Comparison of ENCODE assay signal across 9 mouse cellular contexts in the genomic region with DNA sequence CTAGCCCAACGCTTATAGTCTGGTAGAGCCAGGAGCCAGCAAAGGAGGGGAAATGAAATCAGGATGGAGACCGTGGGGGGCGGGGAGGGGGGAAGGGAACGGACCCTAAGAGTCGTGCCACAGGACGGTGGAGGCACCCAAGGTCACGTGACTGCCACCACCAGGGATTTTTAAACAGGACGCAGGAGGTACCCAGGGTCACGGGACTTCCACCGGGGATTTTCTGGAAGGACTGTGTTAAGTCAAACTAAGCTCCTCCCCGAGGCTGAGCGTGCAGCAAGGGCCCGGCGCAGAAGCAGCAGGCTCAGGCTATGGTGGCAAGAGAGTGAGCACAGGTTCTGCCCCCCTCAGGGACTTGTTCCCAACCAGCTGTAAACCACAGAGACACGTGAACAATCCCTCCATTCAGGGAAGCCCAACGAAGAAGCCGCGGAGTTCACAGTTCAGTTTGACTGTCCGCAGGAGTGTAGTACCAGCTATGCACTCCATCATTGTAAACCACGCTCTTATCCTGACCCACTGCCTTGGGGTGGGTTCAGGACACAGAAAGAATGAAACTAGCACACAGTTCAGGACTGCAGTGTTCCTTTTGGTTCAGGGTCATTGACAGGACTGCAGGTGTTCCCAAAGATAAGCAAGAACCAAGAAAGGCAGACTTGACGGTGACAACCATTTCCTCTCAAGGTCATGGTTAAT. TPM values are rescaled to one million over a fixed set of nuclear protein-coding genes. Genes with fewer than 3 reads are reported as not detected.
A peak's percentile ranks its signal among the peaks of the same experiment; 100 is the strongest.
DNase-seq lines count a peak whose midpoint lies in the region; ATAC-seq and TF ChIP-seq lines count a peak whose summit lies in the region.
"Had no signal": no experiment of that assay in that cellular context is flagged by ENCODE, and none has a peak within 500 bp of the region (broad histone marks: within the 10 kb centered on the region; RNA-seq: fewer than 3 reads in every experiment).

No protein-coding gene starts in this region.

- H3K4me1 ChIP-seq in heart, postnatal 0 days (ENCODE audit: control insufficient read depth, insufficient read depth): no peaks in the 10 kb centered on the region
- no peaks in the 10 kb centered on the region for H3K4me1 ChIP-seq in hindbrain, embryonic 14.5 days (replicated peaks; ENCODE audit: control insufficient read depth, insufficient read depth, low read length)

- no peak for TF ChIP-seq CTCF in heart, postnatal 0 days (IDR thresholded peaks at IDR 0.05; ENCODE audit: low read depth)

- no peak overlapping the region for H3K4me3 ChIP-seq in heart, postnatal 0 days (ENCODE audit: low read depth, low read length)
- H3K4me3 ChIP-seq in hindbrain, embryonic 14.5 days (replicated peaks; ENCODE audit: low read length): no peak overlapping the region
- H3K4me3 ChIP-seq: forebrain, embryonic 12.5 days had no signal

- WGBS in heart, postnatal 0 days: 47% methylated on average over 21 of the region's 21 CpGs
- 72% methylated on average over 21 of the region's 21 CpGs for WGBS in hindbrain, embryonic 14.5 days

- no peak overlapping the region for H3K27ac ChIP-seq in heart, postnatal 0 days (ENCODE audit: low read depth)
- H3K27ac ChIP-seq in hindbrain, embryonic 14.5 days: no peak overlapping the region
- H3K27ac ChIP-seq: forebrain, embryonic 12.5 days had no signal

- ATAC-seq in cerebellum, adult (ENCODE audit: insufficient number of reproducible peaks, low FRiP score, low TSS enrichment): 0 out of 2 replicates have a peak, but pooled peaks have one; percentile 20
- no peak for ATAC-seq in heart, postnatal 0 days (ENCODE audit: insufficient read depth, low read depth)
- peak; percentile 81 for ATAC-seq in megakaryocyte progenitor cell, adult 5-6 weeks (replicated peaks; ENCODE audit: poor library complexity)
- no peak for ATAC-seq in hindbrain, embryonic 14.5 days (ENCODE audit: low FRiP score)

- H3K27me3 ChIP-seq in heart, postnatal 0 days (ENCODE audit: control insufficient read depth, insufficient read depth, low read length): no peaks in the 10 kb centered on the region
- no peaks in the 10 kb centered on the region for H3K27me3 ChIP-seq in hindbrain, embryonic 14.5 days (ENCODE audit: control insufficient read depth, insufficient read depth, low read length)
- H3K27me3 ChIP-seq: forebrain, embryonic 12.5 days had no signal

- H3K4me2 ChIP-seq in heart, postnatal 0 days (ENCODE audit: low read depth, low read length): 0 out of 2 replicates have a peak overlapping the region, but pooled peaks have one; percentile 2
- H3K4me2 ChIP-seq in hindbrain, embryonic 14.5 days (replicated peaks): no peak overlapping the region
- H3K4me2 ChIP-seq: forebrain, embryonic 12.5 days had no signal

- no peak for DNase-seq in cerebellum, adult 18-20 months
- DNase-seq in 416B (ENCODE audit: low read depth): peak; percentile 13
- DNase-seq in heart, postnatal 0 days (ENCODE audit: low spot score): no peak
- no peak for DNase-seq in hindbrain, embryonic 14.5 days (ENCODE audit: low spot score)
- DNase-seq in embryo, embryonic 9.5 days (ENCODE audit: extremely low spot score): no peak
- no peak for DNase-seq in frontal cortex, postnatal 36 days (ENCODE audit: low spot score in 2 of 2)

- no peaks in the 10 kb centered on the region for H3K9me3 ChIP-seq in heart, postnatal 0 days (replicated peaks; ENCODE audit: control insufficient read depth, low read length)
- H3K9me3 ChIP-seq in hindbrain, embryonic 14.5 days (ENCODE audit: control insufficient read depth, low read length): no peaks in the 10 kb centered on the region
- H3K9me3 ChIP-seq: forebrain, embryonic 12.5 days had no signal

- no peak for TF ChIP-seq EP300 in heart, postnatal 0 days (IDR thresholded peaks at IDR 0.05; ENCODE audit: low read depth)

- H3K9ac ChIP-seq in heart, postnatal 0 days (replicated peaks; ENCODE audit: low read depth, low read length): no peak overlapping the region
- H3K9ac ChIP-seq in hindbrain, embryonic 14.5 days: no peak overlapping the region
- H3K9ac ChIP-seq: forebrain, embryonic 12.5 days had no signal

- H3K36me3 ChIP-seq in heart, postnatal 0 days (replicated peaks; ENCODE audit: control insufficient read depth, insufficient read depth, low read length): no peaks in the 10 kb centered on the region
- no peaks in the 10 kb centered on the region for H3K36me3 ChIP-seq in hindbrain, embryonic 14.5 days (replicated peaks; ENCODE audit: control insufficient read depth, insufficient read depth)
- H3K36me3 ChIP-seq: forebrain, embryonic 12.5 days had no signal

RNA-seq across cellular contexts. Expression of gene Cpm, which starts 10.7 kb away (rescaled TPM):
- 0.53 and 4.7 TPM in 2 replicates for total RNA-seq in heart, postnatal 0 days (2014; rRNA removed; ENCODE audit: low replicate concordance)
- polyA plus RNA-seq in heart, postnatal 0 days (2015; fragmentation: Nextera tagmentation; extraction: Ambion mirVana): 2.0 and 2.1 TPM in 2 replicates
- not detected in 2 replicates for total RNA-seq in megakaryocyte progenitor cell, adult 5-6 weeks (2015)
- total RNA-seq in megakaryocyte progenitor cell, adult 5-6 weeks (2017): 0.17 TPM in 1 of 2 replicates, not detected in the other
- 2.8 and 3.0 TPM in 2 replicates for polyA plus RNA-seq in hindbrain, embryonic 14.5 days (2014; fragmentation: Nextera tagmentation; extraction: Ambion mirVana)

Comparison
In these comparisons a context has a peak if more than half of its experiments do, and no peak if none do; other contexts are left out.
1. ATAC-seq: peak in cerebellum, adult (single experiment) and megakaryocyte progenitor cell, adult 5-6 weeks (single experiment); none in heart, postnatal 0 days (single experiment) and hindbrain, embryonic 14.5 days (single experiment).